Mouse (Mus musculus) bone marrow macrophage, adult 2 months (primary cell): ENCODE results near the gene Ugt1a10. TPM values are rescaled to one million over a fixed set of nuclear protein-coding genes. Genes with fewer than 3 reads are reported as not detected.
A peak's percentile ranks its signal among the peaks of the same experiment; 100 is the strongest.
"Not testable (repeated sequence)": the region's sequence is repeated elsewhere in the genome, so short reads cannot be mapped to it uniquely, and the experiment has no call there.

Source experiments
- H3K27ac ChIP-seq: 2 replicates; pipeline ENCODE4 v1.5.1; 2012; ENCODE audit warnings: low read depth, low read length; ENCODE audit not compliant: insufficient read depth
- H3K4me1 ChIP-seq: 2 replicates; pipeline ENCODE4 v1.6.1; 2012; ENCODE audit warnings: low read length; ENCODE audit not compliant: control insufficient read depth, insufficient read depth
- H3K4me3 ChIP-seq: 2 replicates; pipeline ENCODE4 v1.5.1; 2012; ENCODE audit warnings: mild to moderate bottlenecking, low read length, moderate library complexity; ENCODE audit not compliant: insufficient read depth
- CTCF ChIP-seq: IDR thresholded peaks from 2 replicates; pipeline ENCODE4 v1.5.1; 2012; ENCODE audit warnings: low read depth, mild to moderate bottlenecking, low read length, moderate library complexity
- POLR2A ChIP-seq: IDR thresholded peaks from 2 replicates; pipeline ENCODE4 v1.6.1; 2012; ENCODE audit warnings: mild to moderate bottlenecking, low read depth, low read length, borderline replicate concordance
- polyA plus RNA-seq: library from polyadenylated mRNA; stranded (reverse); fragments of >200 nt; gene quantifications from 2 replicates; pipeline ENCODE4 v1.2.4, GENCODE M21; 2012; ENCODE audit not compliant: missing spikeins, insufficient read depth, insufficient read length

Gene Ugt1a10
- polyA plus RNA-seq, result not detected in 2 replicates

GRCm38 (mm10) chr1:88055088-88055487 lies at the start of gene Ugt1a10:
Gene Ugt1a10 (plus strand): TSS chr1:88055388.
- no peaks in the 10 kb centered on the region for H3K4me1 ChIP-seq
- H3K27ac ChIP-seq, result no peak within 1 kb of the TSS
- TF ChIP-seq CTCF (no peak), POLR2A (no peak)
- no peak within 1 kb of the TSS for H3K4me3 ChIP-seq

GRCm38 (mm10) chr1:88007692-88008210 lies 47.4 kb upstream of the Ugt1a10 start:
- H3K27ac ChIP-seq, result peak overlapping the region; percentile 56
- TF ChIP-seq POLR2A, result no peak
- TF ChIP-seq CTCF, result no peak
- H3K4me3 ChIP-seq, result peak overlapping the region; percentile 88
- H3K4me1 ChIP-seq, result peaks cover 14% of the 10 kb centered on the region

- no peak for TF ChIP-seq POLR2A
- no peak for TF ChIP-seq CTCF
- Histone ChIP-seq H3K27ac (peak within 1 kb of the TSS; percentile 56), H3K4me3 (peak within 1 kb of the TSS; percentile 88), H3K4me1 (peaks cover 14% of the 10 kb centered on the region)
Measured at GRCm38 (mm10) chr1:88008211-88008697, 46.9 kb upstream of the Ugt1a10 start, which contains the start of gene Usp40. Gene Usp40 (minus strand): TSS chr1:88008551.

DNA sequence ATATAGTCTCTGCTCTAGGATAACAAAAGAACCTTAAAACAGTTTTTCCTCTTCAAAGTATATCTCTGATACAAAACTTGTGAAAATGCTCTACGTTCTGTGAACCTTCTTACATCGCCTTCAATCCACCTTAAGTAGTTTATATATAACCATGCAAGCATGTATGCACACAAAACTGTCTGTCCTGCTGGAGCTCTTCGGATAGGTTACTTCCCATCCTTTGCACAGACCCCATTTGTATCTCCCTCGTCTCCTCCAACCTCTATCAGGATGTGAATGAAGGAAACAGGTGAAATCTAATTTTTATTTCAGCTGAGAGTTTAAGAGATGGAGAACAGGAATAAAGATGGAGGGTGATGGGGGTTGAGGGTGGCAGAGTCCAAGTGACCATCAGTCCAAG lies 46.5 kb upstream of the Ugt1a10 start:
- no peak overlapping the region for H3K27ac ChIP-seq
- no peak for TF ChIP-seq POLR2A
- TF ChIP-seq CTCF, result no peak
- H3K4me3 ChIP-seq, result peak overlapping the region; percentile 6; the same call in 1 of the 2 replicates
- peaks cover 16% of the 10 kb centered on the region for H3K4me1 ChIP-seq

DNA sequence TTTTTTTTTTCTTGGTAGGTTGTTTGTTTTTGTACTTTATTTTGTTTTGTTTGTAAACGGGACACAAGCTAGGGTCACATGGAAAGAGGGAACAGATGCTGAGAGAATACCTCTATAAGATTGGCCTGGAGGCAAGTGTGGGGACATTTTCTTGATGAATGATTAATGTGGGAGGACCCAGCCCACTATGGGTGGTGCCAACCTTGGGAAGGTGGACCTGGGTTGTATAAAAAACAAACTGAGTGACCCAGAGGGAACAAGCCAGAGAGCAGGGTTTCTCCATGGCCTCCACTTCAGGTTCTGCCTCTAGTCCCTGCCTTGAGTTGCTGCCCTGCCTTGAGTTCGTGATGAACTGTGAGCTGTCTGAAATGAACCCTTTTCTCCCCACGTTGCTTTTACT lies 45.7 kb upstream of the Ugt1a10 start:
- Histone ChIP-seq H3K4me3 (no peak overlapping the region), H3K4me1 (peaks cover 20% of the 10 kb centered on the region), H3K27ac (no peak overlapping the region)
- TF ChIP-seq CTCF (no peak), POLR2A (no peak)

GRCm38 (mm10) chr1:88013726-88014125 lies 41.5 kb upstream of the Ugt1a10 start:
- H3K27ac ChIP-seq, result no peak overlapping the region
- peaks cover 8% of the 10 kb centered on the region for H3K4me1 ChIP-seq
- TF ChIP-seq POLR2A (no peak), CTCF (no peak)
- no peak overlapping the region for H3K4me3 ChIP-seq

DNA sequence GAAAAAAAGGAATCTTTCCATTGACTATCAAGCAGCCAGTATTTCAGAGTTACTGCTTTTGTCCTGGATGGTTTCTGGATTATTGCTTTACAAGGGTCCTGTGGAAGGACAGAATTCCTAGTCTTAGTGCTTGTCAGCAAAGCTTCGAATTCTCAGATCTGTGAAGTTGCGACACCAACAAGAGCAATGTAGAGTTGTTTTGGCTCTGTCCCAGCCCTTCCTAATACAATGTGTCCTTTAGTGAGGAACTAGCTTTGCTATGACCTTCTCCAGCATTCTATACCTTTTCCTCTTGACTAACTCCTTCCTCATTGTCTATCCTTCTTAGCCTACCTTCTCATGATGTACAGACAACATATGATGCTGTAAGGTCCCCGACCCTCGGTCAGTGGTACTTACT lies 41.0 kb upstream of the Ugt1a10 start:
- Histone ChIP-seq H3K4me3 (no peak overlapping the region), H3K4me1 (peaks cover 6% of the 10 kb centered on the region; the same call in 1 of the 2 replicates), H3K27ac (no peak overlapping the region)
- TF ChIP-seq CTCF (no peak), POLR2A (no peak)

DNA sequence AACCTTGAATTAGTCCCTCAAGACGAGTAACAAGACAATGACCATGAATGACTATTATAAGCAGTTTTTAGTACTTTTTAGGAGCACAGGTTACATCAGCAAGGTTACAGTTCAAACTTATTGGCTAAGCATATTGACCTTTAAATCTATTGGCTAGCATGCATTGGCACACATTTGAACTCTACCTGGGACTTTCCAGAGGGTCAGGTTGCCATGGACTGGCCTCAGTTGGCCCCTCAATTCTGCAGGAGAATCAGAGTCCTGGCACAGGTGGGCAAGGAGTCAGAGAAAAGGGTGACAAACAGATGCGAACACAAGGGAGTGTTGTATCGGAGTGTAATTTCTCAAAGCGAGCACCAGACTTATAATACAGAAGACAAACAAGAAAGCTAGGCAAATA lies 40.5 kb upstream of the Ugt1a10 start:
- no peak overlapping the region for H3K4me3 ChIP-seq
- H3K27ac ChIP-seq, result no peak overlapping the region
- no peak for TF ChIP-seq POLR2A
- no peak for TF ChIP-seq CTCF
- H3K4me1 ChIP-seq, result peaks cover 6% of the 10 kb centered on the region; the same call in 1 of the 2 replicates

GRCm38 (mm10) chr1:88015371-88015770 lies 39.8 kb upstream of the Ugt1a10 start:
- Histone ChIP-seq H3K27ac (no peak overlapping the region), H3K4me1 (peaks cover 6% of the 10 kb centered on the region; the same call in 1 of the 2 replicates), H3K4me3 (no peak overlapping the region)
- no peak for TF ChIP-seq POLR2A
- no peak for TF ChIP-seq CTCF

DNA sequence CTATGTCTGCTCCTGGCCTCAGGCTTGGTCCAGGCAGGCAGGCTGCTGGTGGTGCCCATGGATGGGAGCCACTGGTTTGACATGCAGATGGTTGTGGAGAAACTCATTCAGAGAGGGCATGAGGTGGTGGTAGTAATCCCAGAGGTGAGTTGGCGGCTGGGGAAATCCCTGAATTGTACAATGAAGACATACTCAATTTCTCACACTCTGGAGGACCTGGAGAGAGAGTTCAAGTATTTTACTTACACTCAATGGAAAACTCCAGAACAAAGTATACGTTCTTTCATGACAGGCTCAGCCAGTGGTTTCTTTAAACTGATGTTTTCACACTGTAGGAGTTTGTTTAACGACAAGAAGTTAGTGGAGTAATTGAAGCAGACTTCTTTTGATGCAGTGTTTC lies 29.9 kb upstream of the Ugt1a10 start:
- not testable (repeated sequence) for H3K4me1 ChIP-seq, H3K4me3 ChIP-seq, H3K27ac ChIP-seq

DNA sequence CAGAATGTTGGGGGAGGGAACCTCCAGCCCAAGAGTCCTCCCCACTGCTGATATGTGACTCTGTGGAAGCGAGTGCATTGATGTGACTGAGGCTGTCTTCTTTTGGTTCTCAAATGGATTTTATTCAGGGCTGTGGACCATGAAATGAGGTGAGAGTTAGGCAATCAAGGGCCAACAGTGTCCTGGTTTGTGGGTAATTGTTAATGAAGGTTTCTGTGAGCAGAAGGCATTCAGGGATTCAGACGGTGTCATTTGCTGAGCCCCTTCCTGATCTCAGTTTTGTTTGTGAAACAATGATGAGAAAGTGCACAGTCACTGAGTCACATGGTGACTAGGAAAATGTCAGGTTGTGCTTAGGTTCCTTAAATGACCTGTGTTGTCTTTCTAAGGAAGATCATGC lies 12.1 kb upstream of the Ugt1a10 start:
- H3K27ac ChIP-seq, H3K4me3 ChIP-seq: not testable (repeated sequence)
- H3K4me1 ChIP-seq, result peaks cover 10% of the 10 kb centered on the region

- not testable (repeated sequence) for H3K27ac ChIP-seq, H3K4me3 ChIP-seq
- H3K4me1 ChIP-seq, result peaks cover 17% of the 10 kb centered on the region
Measured at GRCm38 (mm10) chr1:88044832-88045437, 10.3 kb upstream of the Ugt1a10 start.

GRCm38 (mm10) chr1:88047408-88047807 lies 7.8 kb upstream of the Ugt1a10 start:
- H3K27ac ChIP-seq, H3K4me3 ChIP-seq: not testable (repeated sequence)
- H3K4me1 ChIP-seq, result peaks cover 18% of the 10 kb centered on the region

DNA sequence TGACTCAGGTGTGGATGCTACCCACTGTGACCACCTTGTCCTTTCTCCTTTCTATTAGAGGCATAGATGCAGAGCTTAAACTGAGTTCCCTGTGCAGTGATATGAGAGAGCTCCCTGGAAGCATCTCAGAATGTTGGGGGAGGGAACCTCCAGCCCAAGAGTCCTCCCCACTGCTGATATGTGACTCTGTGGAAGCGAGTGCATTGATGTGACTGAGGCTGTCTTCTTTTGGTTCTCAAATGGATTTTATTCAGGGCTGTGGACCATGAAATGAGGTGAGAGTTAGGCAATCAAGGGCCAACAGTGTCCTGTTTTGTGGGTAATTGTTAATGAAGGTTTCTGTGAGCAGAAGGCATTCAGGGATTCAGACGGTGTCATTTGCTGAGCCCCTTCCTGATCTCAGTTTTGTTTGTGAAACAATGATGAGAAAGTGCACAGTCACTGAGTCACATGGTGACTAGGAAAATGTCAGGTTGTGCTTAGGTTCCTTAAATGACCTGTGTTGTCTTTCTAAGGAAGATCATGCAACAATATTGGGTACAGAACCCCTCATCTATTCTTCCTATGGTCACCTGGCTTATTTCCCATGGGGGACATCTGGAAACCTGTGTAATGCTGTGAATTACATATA lies 11.4 kb downstream of the Ugt1a10 start:
- H3K27ac ChIP-seq, H3K4me3 ChIP-seq, H3K4me1 ChIP-seq: not testable (repeated sequence)
